Mouse (Mus musculus) thymus, postnatal 10 days (tissue): ENCODE measurements around the gene Orc5.

Experiments used
- DNase-seq, 2 experiments: peaks; one replicate each; pipeline ENCODE4 v3.0.0; 2021; ENCODE audit warnings: low spot score in 2 of 2

Orc5 gene

GRCm38 (mm10) chr5:22550033-22550551, at the start of gene Orc5:
TSS of gene Orc5 (minus strand) at chr5:22550429.
- peak; percentile 85 to 92 for DNase-seq

DNA sequence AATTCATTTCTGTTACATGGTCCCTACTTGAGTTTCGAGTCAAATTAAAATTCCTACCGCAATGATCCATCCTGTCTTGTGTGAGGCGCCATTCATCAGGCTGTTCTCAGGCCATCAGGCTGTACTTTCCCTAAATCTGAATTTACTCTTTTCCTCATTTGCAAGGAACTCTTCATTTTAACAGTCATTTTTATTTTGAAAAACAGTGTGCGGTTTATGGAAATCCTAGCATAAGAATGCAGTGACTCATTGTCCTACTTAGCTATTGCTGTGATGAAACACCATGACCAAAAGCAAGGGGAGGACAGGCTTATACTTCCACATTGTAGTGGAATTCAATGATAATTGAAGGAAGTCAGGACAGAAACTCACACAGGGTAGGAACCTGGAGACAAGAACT, 46.8 kb upstream of the Orc5 start:
- no peak for DNase-seq

GRCm38 (mm10) chr5:22589370-22589966, 39.2 kb upstream of the Orc5 start:
- no peak for DNase-seq

GRCm38 (mm10) chr5:22587492-22587891, 37.3 kb upstream of the Orc5 start:
- DNase-seq: no peak

DNA sequence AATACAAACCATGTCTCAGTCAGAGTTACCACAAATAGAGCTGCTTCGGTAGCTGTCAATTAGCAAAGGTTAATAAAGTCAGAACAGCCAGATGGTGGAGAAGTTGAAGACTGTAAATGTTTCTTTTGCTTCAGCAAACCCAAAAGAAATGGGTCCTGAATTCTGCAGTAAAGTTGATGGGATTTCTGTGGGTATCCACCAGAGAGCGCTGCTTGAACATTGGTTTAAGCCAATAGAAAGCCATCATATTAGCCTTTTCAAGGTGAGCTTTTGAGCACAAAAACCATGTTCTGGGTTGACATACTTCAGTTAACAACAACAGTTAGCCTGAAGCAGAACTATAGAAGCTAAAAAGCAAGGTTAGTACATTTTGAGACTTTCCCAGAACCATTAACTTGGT, 34.3 kb upstream of the Orc5 start:
- no peak for DNase-seq

- no peak for DNase-seq
Observed at GRCm38 (mm10) chr5:22578011-22578410, 27.8 kb upstream of the Orc5 start.

DNA sequence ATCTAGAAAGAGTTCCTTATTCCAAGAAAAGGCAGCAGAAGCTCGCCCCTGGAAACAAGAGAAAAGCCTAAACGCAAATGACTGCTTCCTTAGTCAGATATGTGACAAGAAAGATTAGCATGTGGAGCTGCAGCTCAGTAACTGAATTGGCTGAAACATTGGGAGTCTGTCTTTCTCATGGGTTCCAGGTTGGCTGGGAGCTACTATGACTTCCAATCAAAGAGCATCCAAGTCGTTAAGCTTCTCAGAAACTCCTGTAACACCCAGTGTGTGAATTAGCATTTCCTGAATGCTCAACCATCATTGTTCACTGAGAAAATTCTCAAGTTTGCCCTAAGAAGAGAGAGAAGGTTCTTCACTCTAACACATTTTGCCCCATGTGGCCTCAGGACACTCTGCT, 24.5 kb upstream of the Orc5 start:
- DNase-seq: no peak

GRCm38 (mm10) chr5:22574161-22574560, 23.9 kb upstream of the Orc5 start:
- no peak for DNase-seq

- no peak for DNase-seq
Observed at GRCm38 (mm10) chr5:22573696-22574095, 23.5 kb upstream of the Orc5 start.

GRCm38 (mm10) chr5:22572881-22573280, 22.7 kb upstream of the Orc5 start:
- no peak for DNase-seq

- no peak for DNase-seq
Observed at GRCm38 (mm10) chr5:22572456-22572855, 22.2 kb upstream of the Orc5 start.

DNA sequence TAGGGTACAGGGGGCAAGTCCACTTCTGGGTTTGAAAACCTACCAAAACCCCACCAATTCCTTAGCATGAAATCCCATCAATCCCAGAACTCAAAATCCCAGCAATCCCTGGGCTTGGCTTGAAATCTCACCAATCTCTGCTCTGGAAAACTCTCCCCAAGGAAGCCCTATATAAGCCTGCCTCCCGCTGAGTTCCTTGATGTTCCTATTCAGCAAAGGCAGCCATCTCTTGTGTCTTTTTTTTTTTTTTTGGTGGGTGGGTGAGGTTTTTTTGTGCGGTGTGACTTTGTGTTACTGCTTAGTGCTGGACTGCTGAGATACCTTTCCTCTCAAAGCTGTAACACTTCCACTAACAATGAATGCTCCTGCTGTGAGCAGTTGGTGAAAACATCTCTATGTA, 15.5 kb upstream of the Orc5 start:
- no peak for DNase-seq

DNA sequence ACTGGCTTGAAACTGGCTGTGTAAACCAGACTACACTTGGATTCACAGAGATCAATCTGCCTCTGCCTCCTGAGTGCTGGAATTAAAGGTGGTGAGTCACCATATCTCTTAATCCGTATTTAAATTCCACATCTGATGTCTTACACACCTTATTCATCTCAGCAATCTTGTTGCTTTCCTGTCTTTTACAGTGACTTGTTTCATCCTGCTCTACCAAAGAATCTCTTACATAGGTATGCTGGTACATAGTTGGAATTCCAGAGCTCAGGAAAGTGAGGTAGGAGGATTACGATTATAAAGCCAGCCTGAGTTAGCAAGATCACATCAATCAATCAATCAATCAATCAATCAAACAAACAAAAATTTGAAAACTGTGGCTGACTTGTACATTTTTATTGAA, 9.6 kb upstream of the Orc5 start:
- DNase-seq: no peak

DNA sequence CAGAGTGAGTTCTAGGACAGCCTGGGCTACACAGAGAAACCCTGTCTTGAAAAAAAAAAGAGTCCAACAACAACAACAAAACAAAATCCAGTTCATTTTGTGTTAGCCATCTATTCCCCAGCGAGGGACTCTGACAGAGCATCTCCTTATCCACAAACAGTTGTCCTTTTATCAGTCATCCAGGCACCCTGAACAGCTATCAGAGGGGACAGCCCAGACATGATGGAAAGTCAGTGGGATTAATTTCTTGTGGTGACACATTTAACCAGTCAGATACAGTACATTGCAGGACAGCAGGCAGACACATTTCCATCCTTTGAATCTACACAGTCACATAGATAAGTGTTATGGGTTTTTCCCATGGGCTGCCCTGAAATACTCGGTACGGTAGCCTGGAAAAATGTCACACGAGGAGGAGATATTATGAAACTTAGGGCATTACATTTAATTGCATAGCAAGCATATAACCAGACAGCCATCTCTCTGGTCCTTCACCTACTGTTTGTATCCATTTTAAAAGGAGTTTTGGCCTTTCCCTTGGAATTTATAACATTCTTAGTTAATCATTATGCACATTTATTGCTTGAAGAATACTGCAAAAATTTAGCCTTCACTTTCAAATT, 7.4 kb upstream of the Orc5 start:
- DNase-seq: no peak

GRCm38 (mm10) chr5:22556713-22557112, 6.5 kb upstream of the Orc5 start:
- DNase-seq: no peak

GRCm38 (mm10) chr5:22552233-22552765, 2.1 kb upstream of the Orc5 start:
- DNase-seq: no peak

- DNase-seq: no peak
Observed at GRCm38 (mm10) chr5:22549366-22550032, 730 bp downstream of the Orc5 start.

DNA sequence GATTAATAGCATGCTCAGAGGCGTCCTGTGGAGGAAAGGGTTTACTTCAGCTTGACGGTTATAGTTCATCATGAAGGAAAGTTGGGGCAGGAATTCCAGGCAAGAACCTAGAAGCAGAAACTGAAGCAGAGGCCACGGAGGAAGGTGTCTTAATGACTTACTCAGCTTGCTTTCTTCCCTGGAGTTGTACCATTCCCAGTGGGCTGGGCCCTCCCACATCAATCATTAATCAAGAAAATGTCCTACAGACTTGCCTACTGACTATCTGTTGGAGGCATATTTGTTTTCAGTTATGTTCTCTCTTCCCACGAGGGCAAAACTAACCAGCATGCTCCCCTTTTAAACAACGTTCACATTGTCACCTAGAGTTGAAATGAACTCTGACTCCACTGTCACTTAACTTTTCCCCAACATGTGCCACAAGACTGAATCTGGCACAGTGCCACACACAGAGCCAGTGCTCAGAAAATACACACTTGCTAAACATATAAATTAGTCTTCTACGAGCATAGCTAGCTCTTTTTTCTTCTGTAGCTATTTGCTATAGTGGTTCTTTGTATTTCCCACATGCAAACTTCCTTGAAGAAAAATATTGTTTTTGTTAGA, 1.6 kb downstream of the Orc5 start:
- no peak for DNase-seq

- DNase-seq: no peak
Observed at GRCm38 (mm10) chr5:22546536-22546935, 3.7 kb downstream of the Orc5 start.

GRCm38 (mm10) chr5:22545305-22545704, 4.9 kb downstream of the Orc5 start:
- DNase-seq: no peak

- DNase-seq: no peak
Observed at GRCm38 (mm10) chr5:22542676-22543075, 7.6 kb downstream of the Orc5 start.

DNA sequence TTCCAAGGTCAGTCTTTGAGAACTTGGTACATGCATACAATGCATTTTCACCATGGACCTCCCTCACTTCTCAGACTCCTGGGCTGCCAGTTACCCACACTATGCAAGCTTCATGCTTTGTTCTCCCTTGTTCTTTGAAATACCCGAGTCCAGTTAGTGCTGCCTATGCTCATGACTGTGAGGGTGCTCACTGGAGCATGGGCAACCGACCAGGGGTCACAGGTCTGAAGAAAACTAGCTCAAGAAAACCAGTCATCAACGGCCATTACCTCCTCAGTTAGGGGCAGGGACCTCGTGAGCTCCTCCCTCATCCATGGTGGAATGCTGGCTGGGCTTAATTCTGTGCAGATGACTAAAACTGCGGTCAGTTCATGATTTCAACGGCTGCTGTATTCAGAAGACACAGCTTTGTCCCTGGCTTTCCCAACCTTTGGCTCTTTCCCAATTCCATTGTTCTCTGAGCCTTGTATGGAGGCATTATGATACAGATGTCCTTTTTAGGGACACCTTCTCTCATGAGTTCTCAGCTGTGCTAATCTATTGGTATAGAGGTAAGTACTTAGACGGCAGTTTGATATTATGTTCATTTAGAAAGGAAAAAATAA, 11.1 kb downstream of the Orc5 start:
- DNase-seq: no peak
